Mouse (Mus musculus) testis, adult 2 months (tissue): ENCODE data around the gene Klhl7.

ENCODE experiments used
- CTCF ChIP-seq: fragments of 200-500 bp; IDR thresholded peaks from 2 replicates; pipeline ENCODE4 v1.5.1; 2012; ENCODE audit warnings: low read depth, mild to moderate bottlenecking, inconsistent platforms, low read length, moderate library complexity; ENCODE audit not compliant: control insufficient read depth, insufficient read depth, insufficient replicate concordance
- POLR2A ChIP-seq: fragments of 200-500 bp; IDR thresholded peaks from 2 replicates; pipeline ENCODE4 v1.6.1; 2012; ENCODE audit warnings: low read depth, mild to moderate bottlenecking, inconsistent platforms, low read length, moderate library complexity; ENCODE audit not compliant: control insufficient read depth

- no peak for TF ChIP-seq CTCF
- TF ChIP-seq POLR2A: no peak
Observed at GRCm38 (mm10) chr5:24095881-24096280, 4.5 kb upstream of the Klhl7 start.
